Mouse (Mus musculus) embryo, embryonic 11 days (tissue): ENCODE measurements around the gene Npas3.

Source experiments
- DNase-seq: peaks from one replicate; pipeline ENCODE4 v3.0.0-alpha.2; 2015

The Npas3 gene

DNA sequence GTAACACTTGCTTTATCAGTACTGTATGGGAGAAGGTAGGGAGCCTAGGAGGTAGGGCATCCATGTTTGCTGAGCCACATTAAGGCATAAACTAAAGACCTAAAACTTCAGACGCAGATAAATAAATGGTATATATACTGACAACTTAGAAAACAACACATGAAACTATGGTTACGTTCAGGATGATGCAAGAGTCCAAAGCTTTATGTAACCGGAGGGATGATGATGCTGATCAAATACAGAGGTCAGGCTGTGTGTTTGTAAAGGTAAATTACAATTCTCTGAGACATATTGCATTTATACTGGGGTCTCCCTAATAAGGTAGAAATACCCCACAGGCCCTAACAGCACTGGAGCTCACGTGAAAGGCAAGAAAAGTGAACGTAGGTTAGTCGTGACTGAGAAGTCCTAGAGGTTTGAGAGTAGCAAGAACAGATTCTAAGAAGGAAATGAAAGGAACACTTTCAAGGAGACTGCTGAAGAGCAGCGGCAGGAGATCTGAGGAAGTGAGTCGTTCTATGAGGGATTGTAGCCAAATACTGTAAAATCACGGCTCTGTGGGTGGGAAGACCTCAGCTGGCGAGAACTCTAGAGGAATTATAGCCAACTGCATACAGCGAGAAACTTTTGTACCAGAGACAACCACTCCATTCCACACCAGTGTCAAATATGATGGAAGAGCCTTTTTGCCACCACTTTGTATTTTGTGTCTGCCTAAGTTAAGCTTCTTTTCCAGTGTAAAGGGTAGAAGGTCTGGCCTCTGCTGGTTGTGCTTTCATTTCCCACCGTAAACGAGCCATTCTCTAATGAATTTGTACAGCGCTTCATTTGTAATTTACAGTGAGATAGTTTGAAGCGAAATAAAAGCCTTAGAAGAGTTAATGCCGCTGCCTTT, 49.7 kb downstream of the Npas3 start:
- DNase-seq, result no peak

DNA sequence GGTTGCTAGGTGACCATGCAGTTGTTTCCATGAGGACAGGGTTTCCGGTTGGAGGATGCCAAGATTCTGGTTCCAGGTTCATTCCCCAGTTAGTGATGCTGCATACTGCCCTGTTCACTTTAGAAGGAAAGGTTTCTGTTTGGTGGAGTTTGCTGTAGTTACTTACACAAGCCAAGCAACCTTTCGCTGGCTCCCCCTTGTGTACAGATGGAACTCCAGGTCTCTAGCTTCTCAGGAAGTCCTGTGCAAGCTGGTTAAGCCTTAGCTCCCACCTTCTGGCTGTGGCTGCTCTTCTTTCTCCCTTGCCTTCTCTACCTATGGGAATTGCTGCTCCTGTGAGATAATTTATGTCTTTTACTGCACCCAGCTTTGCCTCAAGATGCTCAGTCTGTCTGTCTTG, 52.5 kb downstream of the Npas3 start:
- peak; percentile 62 for DNase-seq

GRCm38 (mm10) chr12:53302129-53302528, 53.7 kb downstream of the Npas3 start:
- no peak for DNase-seq

GRCm38 (mm10) chr12:53316715-53317114, 68.2 kb downstream of the Npas3 start:
- no peak for DNase-seq

DNA sequence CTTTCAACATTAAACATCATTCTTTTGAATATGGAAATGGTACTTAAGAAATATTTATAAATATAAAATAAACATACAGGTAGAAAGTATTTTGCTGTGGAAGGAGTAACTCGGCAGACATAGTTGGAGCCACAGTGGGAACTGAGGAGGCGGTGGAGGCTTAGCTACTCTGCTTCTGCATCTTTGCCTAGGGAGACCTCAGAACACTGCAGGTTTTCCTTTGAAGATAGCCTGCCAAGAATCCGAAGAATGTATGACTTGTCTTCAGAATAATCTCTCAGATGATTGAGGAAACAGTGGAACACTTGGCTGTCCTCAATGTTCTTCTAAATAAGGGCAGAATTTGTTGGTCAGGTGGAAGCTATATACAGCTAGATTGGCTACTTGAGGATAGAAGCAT, 69.3 kb downstream of the Npas3 start:
- DNase-seq, result no peak

- DNase-seq, result no peak
Measured at GRCm38 (mm10) chr12:53320526-53320925, 72.0 kb downstream of the Npas3 start.

GRCm38 (mm10) chr12:53321018-53321417, 72.5 kb downstream of the Npas3 start:
- no peak for DNase-seq

GRCm38 (mm10) chr12:53321944-53322343, 73.5 kb downstream of the Npas3 start:
- no peak for DNase-seq

- peak; percentile 37 for DNase-seq
Measured at GRCm38 (mm10) chr12:53327653-53328188, 79.2 kb downstream of the Npas3 start.

GRCm38 (mm10) chr12:53328257-53328736, 79.8 kb downstream of the Npas3 start:
- peak; percentile 55 for DNase-seq

- DNase-seq, result no peak
Measured at GRCm38 (mm10) chr12:53330141-53330540, 81.7 kb downstream of the Npas3 start.

- DNase-seq, result no peak
Measured at GRCm38 (mm10) chr12:53331391-53331790, 82.9 kb downstream of the Npas3 start.

DNA sequence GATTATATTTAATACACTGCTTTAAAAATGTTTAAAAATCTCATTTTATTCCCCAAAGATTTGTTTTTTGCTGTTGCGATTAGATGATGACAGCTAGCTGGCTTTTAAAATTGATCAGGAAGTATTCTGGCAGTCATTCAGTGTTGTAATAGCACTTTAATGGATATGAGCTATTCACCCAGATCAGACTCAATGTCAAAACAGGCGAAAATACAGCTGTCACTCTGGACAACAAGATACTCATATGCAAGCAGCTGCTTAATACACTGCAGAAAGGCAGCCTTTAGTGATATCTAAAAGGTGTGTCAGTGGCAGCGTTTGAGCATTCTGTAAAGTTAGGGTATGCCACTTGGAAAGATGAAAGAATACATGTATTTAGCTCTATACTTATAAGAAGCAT, 83.3 kb downstream of the Npas3 start:
- DNase-seq, result no peak

DNA sequence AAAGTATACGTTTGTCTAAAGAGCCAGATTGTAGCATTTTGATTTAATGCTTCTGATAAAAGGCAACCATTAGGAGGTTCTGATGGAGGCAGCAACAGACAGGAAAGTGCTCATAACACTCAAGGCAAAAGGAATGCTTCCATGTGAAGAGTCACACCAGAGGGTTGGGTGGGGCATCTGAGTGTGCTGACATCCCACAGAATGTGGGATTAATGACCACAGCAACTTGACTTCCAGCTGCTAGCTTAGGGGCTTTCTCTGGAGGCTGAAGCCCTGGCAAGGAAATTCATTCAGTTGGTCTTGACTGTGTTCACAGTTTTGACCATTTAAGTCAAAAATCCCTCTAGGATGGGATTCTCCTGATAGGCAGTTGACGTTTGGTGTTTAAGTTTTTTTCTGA, 84.8 kb downstream of the Npas3 start:
- no peak for DNase-seq

GRCm38 (mm10) chr12:53338349-53338948, 90.0 kb downstream of the Npas3 start:
- DNase-seq, result peak; percentile 59

DNA sequence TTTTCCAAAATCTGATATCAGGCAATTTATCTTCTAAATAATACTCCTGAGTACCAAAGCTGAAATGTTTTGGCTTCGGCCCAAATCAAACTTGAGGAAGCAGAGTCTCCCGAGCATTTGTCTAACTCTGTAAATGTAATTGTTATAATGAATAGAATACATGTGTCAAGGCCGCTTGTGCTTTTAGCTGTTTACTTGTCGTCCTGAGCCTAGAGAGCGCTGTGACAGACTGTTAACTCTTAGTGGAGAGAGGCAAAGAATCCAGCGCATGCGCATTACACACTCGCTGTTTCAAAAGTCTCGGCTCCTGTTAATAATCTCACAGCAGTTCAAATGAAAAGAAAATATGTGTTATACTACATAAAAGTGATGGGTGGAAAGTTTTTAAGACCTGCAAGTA, 94.3 kb downstream of the Npas3 start:
- DNase-seq, result no peak

- no peak for DNase-seq
Measured at GRCm38 (mm10) chr12:53351860-53352259, 103.4 kb downstream of the Npas3 start.

- no peak for DNase-seq
Measured at GRCm38 (mm10) chr12:53365751-53366150, 117.3 kb downstream of the Npas3 start.

DNA sequence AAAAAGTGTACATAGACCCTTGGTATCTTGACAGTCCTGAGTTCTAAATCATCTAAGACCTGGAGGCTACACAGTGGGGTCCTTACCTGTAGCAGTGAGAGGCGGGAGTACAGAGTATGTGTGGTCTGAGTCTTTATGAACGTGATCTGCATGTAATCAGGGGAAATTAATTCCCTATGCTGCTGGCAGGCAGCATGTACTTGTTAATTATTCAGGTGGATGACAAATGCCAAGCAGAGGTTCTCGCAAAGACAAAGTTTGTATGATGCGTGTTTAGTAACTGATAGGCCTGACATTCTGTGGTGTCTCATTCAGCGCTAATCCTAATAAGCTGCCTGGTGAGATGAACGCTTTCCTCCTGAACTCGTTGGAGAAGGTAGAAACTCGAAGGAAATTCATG, 136.4 kb downstream of the Npas3 start:
- DNase-seq, result no peak

DNA sequence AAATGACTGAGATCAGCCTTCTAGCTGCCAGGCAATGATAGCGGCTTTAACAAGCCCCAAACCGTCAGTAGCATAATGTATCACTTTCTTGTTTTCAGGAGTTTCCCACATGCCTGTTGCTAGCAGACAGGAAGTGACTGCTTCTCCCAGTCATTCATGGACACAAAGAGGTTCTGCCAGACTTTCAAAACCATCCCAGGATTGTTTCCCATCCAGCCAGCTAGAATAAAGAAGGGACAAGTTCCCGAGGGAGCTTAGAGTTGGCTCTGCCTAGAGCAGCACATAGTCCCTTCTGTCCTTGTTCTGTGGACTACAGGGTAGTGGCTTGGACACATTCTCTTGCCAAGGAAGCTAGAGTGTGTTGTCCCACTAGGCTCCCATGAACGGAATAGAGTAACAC, 157.4 kb downstream of the Npas3 start:
- peak; percentile 22 for DNase-seq

DNA sequence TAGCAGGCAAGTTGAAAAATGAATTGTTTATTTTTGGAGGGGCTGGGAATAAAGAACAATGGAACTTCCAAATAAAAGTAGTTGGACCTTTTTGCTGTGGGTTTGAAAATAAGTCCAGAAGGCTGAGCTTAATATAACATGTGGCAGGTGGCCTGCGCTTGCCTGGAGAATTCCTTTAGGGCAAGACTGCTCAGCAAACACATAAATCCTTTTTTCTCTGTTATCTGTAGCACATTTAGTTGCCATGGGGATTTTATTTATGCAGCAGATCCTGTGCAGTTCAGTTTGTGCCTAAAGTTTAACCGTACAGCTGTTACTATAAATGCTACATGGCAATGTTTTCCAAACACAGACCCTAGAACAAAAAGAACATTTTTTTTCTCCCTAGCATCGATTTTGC, 159.3 kb downstream of the Npas3 start:
- DNase-seq, result peak; percentile 56

DNA sequence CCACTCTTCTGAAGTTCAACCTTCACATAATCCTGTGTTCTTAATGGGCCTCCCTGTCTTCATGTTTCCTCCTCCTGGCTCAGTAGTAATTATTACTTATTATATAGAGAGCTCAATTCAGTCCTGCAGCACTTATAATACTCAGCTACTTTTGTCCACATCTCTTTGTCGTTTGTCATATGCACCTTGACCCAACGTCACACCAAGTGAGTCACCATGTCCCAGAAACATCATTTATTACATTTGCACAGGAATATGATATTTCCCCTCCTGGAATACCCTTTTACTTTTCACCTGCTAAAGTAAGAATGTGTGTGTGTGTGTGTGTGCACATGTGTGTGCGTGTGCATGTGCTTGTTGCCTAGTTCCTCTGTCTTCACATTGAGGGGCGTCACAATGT, 161.2 kb downstream of the Npas3 start:
- DNase-seq, result no peak

- DNase-seq, result peak; percentile 13
Measured at GRCm38 (mm10) chr12:53410647-53411046, 162.2 kb downstream of the Npas3 start.

GRCm38 (mm10) chr12:53416096-53416495, 167.6 kb downstream of the Npas3 start:
- DNase-seq, result no peak
